Mouse (Mus musculus) stomach, embryonic 16.5 days (tissue): ENCODE measurements at regions not wholly inside any gene's neighbourhood (a gene's known extent, or its start where the extent isn't known, plus 50 kb on each side); places are given as distances from the start of the nearest gene placed in this dataset.

ENCODE experiments used
- ATAC-seq: fragments of 200-750 bp; cut with Nextera tagmentation; 2 replicates; pipeline ENCODE4 v1.8.0; 2017; ENCODE audit warnings: moderate number of reproducible peaks, moderate TSS enrichment; ENCODE audit not compliant: insufficient read depth, low FRiP score
- H3K27ac ChIP-seq: fragments of 300-500 bp; sonication (generic); 2 replicates; pipeline ENCODE4 v1.5.1; 2014; ENCODE audit warnings: low read length
- H3K27me3 ChIP-seq: fragments of 300-500 bp; sonication (generic); 2 replicates; pipeline ENCODE4 v1.6.1; 2014; ENCODE audit warnings: low read length, control low read depth, mixed read lengths; ENCODE audit not compliant: control insufficient read depth, insufficient read depth
- H3K36me3 ChIP-seq: fragments of 300-500 bp; sonication (generic); 2 replicates; pipeline ENCODE4 v1.6.1; 2014; ENCODE audit warnings: low read length; ENCODE audit not compliant: control insufficient read depth, insufficient read depth
- H3K4me1 ChIP-seq: fragments of 300-500 bp; sonication (generic); 2 replicates; pipeline ENCODE4 v1.6.1; 2014; ENCODE audit warnings: low read length, control low read depth, mixed read lengths; ENCODE audit not compliant: control insufficient read depth, insufficient read depth
- H3K4me2 ChIP-seq: fragments of 300-500 bp; sonication (generic); 2 replicates; pipeline ENCODE4 v1.6.1; 2014; ENCODE audit warnings: low read depth, low read length, mixed read lengths
- H3K4me3 ChIP-seq: fragments of 300-500 bp; sonication (generic); replicated peaks from 2 replicates; pipeline ENCODE4 v1.5.1; 2014; ENCODE audit warnings: mild to moderate bottlenecking, low read length
- H3K9ac ChIP-seq: fragments of 300-500 bp; sonication (generic); 2 replicates; pipeline ENCODE4 v1.6.1; 2014; ENCODE audit warnings: low read length
- H3K9me3 ChIP-seq: fragments of 300-500 bp; sonication (generic); replicated peaks from 2 replicates; pipeline ENCODE4 v1.6.1; 2016; ENCODE audit warnings: low read length, control low read depth; ENCODE audit not compliant: control insufficient read depth
- WGBS: fragments of 180-500 bp; shearing (Covaris S2); extraction: QIAGEN DNeasy Blood & Tissue Kit; methylation state at CpG from one replicate; pipeline ENCODE4 v1.1.7; 2014; 5-methylcytosine and 5-hydroxymethylcytosine counted together

GRCm38 (mm10) chr3:132353204-132353603 lies 268.1 kb downstream of the Dkk2 start:
- Histone ChIP-seq H3K9me3 (no peaks in the 10 kb centered on the region), H3K36me3 (no peaks in the 10 kb centered on the region), H3K27me3 (no peaks in the 10 kb centered on the region), H3K4me2 (no peak overlapping the region), H3K9ac (no peak overlapping the region), H3K4me1 (no peaks in the 10 kb centered on the region), H3K27ac (no peak overlapping the region), H3K4me3 (no peak overlapping the region)
- ATAC-seq, result no peak
- WGBS, result 79% methylated on average over 2 of the region's 2 CpGs

GRCm38 (mm10) chr3:132359596-132359995 lies 270.0 kb upstream of the Gimd1 start:
- Histone ChIP-seq H3K36me3 (no peaks in the 10 kb centered on the region), H3K9me3 (no peaks in the 10 kb centered on the region), H3K4me3 (no peak overlapping the region), H3K9ac (no peak overlapping the region), H3K27ac (no peak overlapping the region), H3K27me3 (no peaks in the 10 kb centered on the region), H3K4me2 (no peak overlapping the region), H3K4me1 (no peaks in the 10 kb centered on the region)
- ATAC-seq, result no peak
- 53% methylated on average over 3 of the region's 3 CpGs for WGBS

GRCm38 (mm10) chr3:132375579-132375978 lies 254.0 kb upstream of the Gimd1 start:
- Histone ChIP-seq H3K9ac (no peak overlapping the region), H3K36me3 (no peaks in the 10 kb centered on the region), H3K27me3 (no peaks in the 10 kb centered on the region), H3K9me3 (no peaks in the 10 kb centered on the region), H3K27ac (no peak overlapping the region), H3K4me1 (no peaks in the 10 kb centered on the region), H3K4me2 (no peak overlapping the region), H3K4me3 (no peak overlapping the region)
- ATAC-seq, result no peak
- 58% methylated on average over 4 of the region's 4 CpGs for WGBS

GRCm38 (mm10) chr3:132417742-132418141 lies 211.9 kb upstream of the Gimd1 start:
- WGBS, result 43% methylated on average over 2 of the region's 2 CpGs

GRCm38 (mm10) chr3:132425819-132426671 lies 203.6 kb upstream of the Gimd1 start:
- Histone ChIP-seq H3K27me3 (no peaks in the 10 kb centered on the region), H3K9ac (no peak overlapping the region), H3K4me2 (no peak overlapping the region), H3K4me3 (no peak overlapping the region), H3K36me3 (no peaks in the 10 kb centered on the region), H3K9me3 (no peaks in the 10 kb centered on the region), H3K27ac (no peak overlapping the region; the same call in 1 of the 2 replicates), H3K4me1 (peaks cover 6% of the 10 kb centered on the region)
- peak; percentile 44; the same call in 1 of the 2 replicates for ATAC-seq
- 37% methylated on average over 11 of the region's 11 CpGs for WGBS

More at GRCm38 (mm10) chr3:132417742-132418141, 211.9 kb upstream of the Gimd1 start:
- Histone ChIP-seq H3K4me3 (no peak overlapping the region), H3K27me3 (no peaks in the 10 kb centered on the region), H3K36me3 (no peaks in the 10 kb centered on the region), H3K9ac (no peak overlapping the region), H3K4me1 (no peaks in the 10 kb centered on the region), H3K9me3 (no peaks in the 10 kb centered on the region), H3K27ac (no peak overlapping the region), H3K4me2 (no peak overlapping the region)
- no peak for ATAC-seq

GRCm38 (mm10) chr3:132427244-132427643 lies 202.4 kb upstream of the Gimd1 start:
- no peaks in the 10 kb centered on the region for H3K27me3 ChIP-seq
- no peaks in the 10 kb centered on the region for H3K36me3 ChIP-seq
- H3K4me1 ChIP-seq, result peaks cover 6% of the 10 kb centered on the region
- H3K4me3 ChIP-seq, result no peak overlapping the region
- no peaks in the 10 kb centered on the region for H3K9me3 ChIP-seq
- no peak overlapping the region; the same call in 1 of the 2 replicates for H3K9ac ChIP-seq
- 0 out of 2 replicates have a peak overlapping the region, but pooled peaks have one; percentile 14 for H3K27ac ChIP-seq
- 47% methylated on average over 9 of the region's 9 CpGs for WGBS
- ATAC-seq, result no peak
- H3K4me2 ChIP-seq, result no peak overlapping the region

GRCm38 (mm10) chr3:132428148-132428547 lies 201.5 kb upstream of the Gimd1 start:
- Histone ChIP-seq H3K9me3 (no peaks in the 10 kb centered on the region), H3K4me2 (no peak overlapping the region), H3K27me3 (no peaks in the 10 kb centered on the region), H3K27ac (no peak overlapping the region), H3K4me3 (no peak overlapping the region), H3K9ac (no peak overlapping the region), H3K4me1 (peaks cover 6% of the 10 kb centered on the region), H3K36me3 (no peaks in the 10 kb centered on the region)
- 62% methylated on average over 17 of the region's 17 CpGs for WGBS
- no peak for ATAC-seq

- Histone ChIP-seq H3K36me3 (no peaks in the 10 kb centered on the region), H3K9me3 (no peaks in the 10 kb centered on the region), H3K9ac (no peak overlapping the region), H3K4me1 (peaks cover 6% of the 10 kb centered on the region), H3K4me3 (no peak overlapping the region), H3K27ac (no peak overlapping the region), H3K27me3 (no peaks in the 10 kb centered on the region), H3K4me2 (no peak overlapping the region)
- ATAC-seq, result no peak
Observed at GRCm38 (mm10) chr3:132431805-132432204, 197.8 kb upstream of the Gimd1 start.

- Histone ChIP-seq H3K27me3 (no peaks in the 10 kb centered on the region), H3K4me2 (no peak overlapping the region), H3K4me1 (no peaks in the 10 kb centered on the region), H3K27ac (no peak overlapping the region), H3K9ac (no peak overlapping the region), H3K4me3 (no peak overlapping the region), H3K9me3 (no peaks in the 10 kb centered on the region), H3K36me3 (no peaks in the 10 kb centered on the region)
- WGBS, result 74% methylated on average over 6 of the region's 6 CpGs
- no peak for ATAC-seq
Observed at GRCm38 (mm10) chr3:132441226-132441625, 188.4 kb upstream of the Gimd1 start.
